Mouse (Mus musculus): Measurements from ENCODE around the gene Lrrc8c. TPM values are rescaled to one million over a fixed set of nuclear protein-coding genes. Genes with fewer than 3 reads are reported as not detected.
A peak's percentile ranks its signal among the peaks of the same experiment; 100 is the strongest.

The Lrrc8c gene
- total RNA-seq, 2 experiments from 2014 or later = 7.9 to 8.4 TPM

DNA sequence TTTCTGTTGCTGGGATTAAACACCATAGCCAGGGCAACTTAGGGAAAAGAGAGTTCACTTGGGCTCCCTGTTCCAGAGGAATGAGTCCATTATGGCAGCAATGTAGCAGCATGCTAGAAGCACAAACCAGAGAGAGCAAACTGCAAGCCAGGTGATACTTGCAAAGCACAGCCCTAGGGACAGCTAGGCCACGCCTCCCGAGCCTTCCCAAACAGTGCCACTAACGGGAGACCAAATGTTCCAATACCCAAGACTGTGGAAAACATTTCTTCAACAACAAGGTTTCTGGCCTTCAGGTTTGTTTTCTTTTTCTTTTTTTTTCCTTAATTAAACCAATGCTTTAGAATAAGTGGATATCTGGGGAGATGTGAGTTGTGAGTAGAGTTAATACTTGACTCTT lies 38.2 kb downstream of the Lrrc8c start:
- DNase-seq = no peak

- DNase-seq = no peak
Measured at GRCm38 (mm10) chr5:105557777-105558240, 38.6 kb downstream of the Lrrc8c start.

- no peak for DNase-seq
Measured at GRCm38 (mm10) chr5:105558517-105558916, 39.3 kb downstream of the Lrrc8c start.

- no peak for DNase-seq
Measured at GRCm38 (mm10) chr5:105561926-105562325, 42.7 kb downstream of the Lrrc8c start.

GRCm38 (mm10) chr5:105564761-105565160 lies 45.6 kb downstream of the Lrrc8c start:
- DNase-seq = no peak

DNA sequence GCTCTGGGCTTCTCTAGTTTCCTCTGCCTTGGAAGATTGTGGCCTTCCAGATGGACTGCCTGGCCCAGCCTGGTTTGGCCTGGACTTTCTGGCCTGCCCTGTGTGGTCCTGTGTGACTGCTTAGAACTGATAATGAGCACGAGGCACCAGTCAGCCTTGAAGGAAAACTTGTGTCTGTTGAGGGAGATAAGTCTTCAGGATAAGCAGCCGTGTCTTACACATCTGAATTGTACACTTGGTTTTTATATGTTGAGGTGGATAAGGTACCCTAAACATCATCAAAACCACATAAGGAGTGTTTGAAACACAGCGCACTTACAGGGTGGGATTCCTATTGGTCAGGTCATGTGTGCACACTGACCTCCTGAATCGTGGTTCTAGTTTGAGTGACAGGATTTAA lies 46.6 kb downstream of the Lrrc8c start:
- no peak for DNase-seq

- no peak for DNase-seq
Measured at GRCm38 (mm10) chr5:105566852-105567412, 47.7 kb downstream of the Lrrc8c start.

GRCm38 (mm10) chr5:105568043-105568747 lies 49.0 kb downstream of the Lrrc8c start:
- DNase-seq = no peak

- DNase-seq = no peak
Measured at GRCm38 (mm10) chr5:105569168-105569567, 50.0 kb downstream of the Lrrc8c start.

GRCm38 (mm10) chr5:105572160-105572692 lies 53.0 kb downstream of the Lrrc8c start:
- DNase-seq = no peak

DNA sequence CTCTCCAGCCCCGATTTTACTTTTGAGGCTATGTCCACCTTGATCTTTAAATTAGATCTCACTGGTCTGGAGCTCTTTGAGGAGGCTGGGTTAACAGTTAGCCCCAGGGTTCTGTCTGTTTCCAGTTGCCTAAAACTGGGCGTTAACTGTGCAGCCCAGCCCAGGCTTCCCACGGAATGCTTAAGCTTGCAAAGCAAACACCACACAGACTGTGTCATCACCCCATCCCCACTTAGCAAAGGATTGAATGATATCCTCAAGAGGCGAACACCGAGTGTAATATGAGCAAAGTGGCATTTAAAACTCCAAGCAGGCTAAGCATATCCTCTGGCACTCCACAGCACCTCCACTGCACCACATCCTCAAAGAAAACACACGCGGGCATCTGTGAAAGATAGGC lies 53.7 kb downstream of the Lrrc8c start:
- no peak for DNase-seq

DNA sequence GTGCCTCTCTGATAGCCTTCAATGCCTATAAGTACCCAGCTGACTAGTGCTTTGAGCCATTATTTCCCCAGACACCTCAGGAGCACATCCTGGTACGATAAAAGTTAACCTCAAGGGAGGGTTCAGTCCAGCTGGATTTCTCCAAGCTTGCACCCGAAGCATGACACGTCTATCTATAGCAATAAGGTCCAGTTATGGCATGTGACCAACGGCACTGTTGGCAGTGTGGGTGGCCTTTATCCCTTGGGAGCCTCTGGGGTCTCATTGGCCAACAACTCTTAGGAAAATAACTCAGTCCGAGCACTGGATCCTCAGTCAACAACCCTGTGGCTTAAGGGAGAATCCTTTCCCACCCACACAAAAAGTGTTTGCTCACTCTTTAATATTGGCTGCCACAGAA lies 55.6 kb downstream of the Lrrc8c start:
- no peak for DNase-seq

DNA sequence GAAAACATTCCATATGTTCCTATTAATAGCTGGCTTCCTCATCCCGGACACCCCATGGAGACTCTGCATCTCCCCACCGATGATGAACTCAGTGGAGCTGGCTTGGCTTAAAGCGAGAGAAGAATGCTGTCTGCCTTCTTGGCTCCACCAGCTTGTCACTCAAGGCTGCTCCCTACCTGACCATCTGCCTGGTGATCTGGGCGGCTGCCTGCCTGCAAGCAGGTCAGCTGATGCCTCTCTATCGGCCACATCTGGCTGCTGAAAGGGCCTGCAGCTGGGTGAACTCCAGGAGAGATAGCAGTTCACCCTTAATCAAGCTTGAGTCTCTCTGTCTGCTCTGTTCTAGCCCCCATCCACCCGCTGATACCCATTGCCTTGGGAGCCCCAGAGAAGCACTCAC lies 56.7 kb downstream of the Lrrc8c start:
- DNase-seq = no peak

- DNase-seq = no peak
Measured at GRCm38 (mm10) chr5:105580909-105581308, 61.7 kb downstream of the Lrrc8c start.

- DNase-seq = no peak
Measured at GRCm38 (mm10) chr5:105585929-105586328, 66.7 kb downstream of the Lrrc8c start.

GRCm38 (mm10) chr5:105586655-105587054 lies 67.5 kb downstream of the Lrrc8c start:
- DNase-seq = peak; percentile 20

DNA sequence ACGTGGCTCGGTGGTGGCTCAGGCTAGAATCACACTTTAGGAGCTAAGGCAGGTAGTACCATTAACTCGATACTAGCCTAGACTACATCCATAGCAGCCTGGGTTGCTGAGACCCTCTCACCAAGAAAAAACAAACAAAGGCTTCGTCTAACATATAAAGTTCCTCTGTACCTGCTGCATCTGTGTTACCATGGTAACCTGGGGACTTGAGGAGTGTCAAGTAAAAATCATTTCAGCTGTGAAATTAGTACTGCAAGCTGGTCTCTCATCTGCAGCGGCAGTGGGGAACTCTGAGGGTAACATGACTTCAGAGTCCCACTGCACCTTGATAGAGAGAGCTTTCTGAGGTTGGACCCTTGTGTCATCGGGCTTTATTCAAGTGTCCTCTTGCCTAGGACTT lies 68.3 kb downstream of the Lrrc8c start:
- no peak for DNase-seq

DNA sequence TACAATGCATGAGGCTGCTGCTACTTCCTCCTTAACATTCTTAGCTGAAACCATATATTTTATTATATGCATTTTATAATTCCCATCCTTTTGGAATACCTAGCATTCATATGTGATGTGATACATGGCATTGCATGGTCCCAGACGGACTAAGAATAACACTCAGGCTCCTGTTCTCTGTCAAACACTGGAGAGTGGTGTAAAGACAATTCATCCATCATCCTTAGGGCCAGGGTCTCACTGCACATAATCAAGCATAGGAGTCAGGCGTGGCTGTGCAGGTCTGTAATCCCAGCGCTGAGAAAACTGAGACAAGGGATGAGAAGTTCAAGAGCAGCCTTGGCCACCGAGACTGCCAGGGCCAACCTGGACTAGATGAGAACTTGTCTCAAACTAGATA lies 69.5 kb downstream of the Lrrc8c start:
- no peak for DNase-seq

GRCm38 (mm10) chr5:105589119-105589518 lies 69.9 kb downstream of the Lrrc8c start:
- no peak for DNase-seq

DNA sequence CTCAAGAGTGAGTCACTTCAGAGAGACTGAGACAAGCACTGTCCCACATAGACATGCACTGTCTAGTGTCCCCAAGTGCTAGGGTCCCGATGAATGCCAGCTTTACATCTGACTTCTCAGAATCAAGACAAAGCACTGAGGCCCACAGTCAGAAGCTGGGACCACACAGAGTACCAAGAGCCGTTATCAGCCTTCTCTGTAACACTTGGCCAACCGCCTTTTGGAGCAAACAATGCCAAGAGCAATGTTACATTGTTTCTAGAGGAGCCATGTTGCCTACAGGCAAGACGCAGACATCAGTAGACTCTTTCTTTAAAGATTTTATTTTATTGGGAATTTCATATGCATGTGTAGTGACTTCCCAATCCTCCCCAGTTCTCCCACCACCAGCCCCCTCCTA lies 73.2 kb downstream of the Lrrc8c start:
- DNase-seq = no peak

GRCm38 (mm10) chr5:105593630-105594029 lies 74.4 kb downstream of the Lrrc8c start:
- DNase-seq = no peak

DNA sequence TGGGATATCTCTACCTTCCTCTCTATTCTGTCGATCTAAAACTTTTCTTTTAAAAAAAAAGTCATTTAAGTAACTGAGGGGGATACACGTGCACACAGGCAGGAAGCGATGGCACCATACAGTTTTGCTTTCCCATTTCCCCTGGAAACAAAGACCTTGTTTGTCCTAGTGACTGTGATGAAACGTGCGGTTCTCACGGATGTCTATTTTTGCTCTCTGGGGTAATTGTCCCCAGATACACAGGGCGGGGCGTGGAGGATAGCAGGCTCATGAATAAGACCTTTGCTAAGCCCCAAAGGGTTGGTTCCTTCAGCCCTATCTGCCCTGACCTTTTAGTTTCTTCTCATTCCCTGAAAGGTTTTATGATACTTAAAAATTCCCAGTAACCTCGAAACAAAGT lies 79.7 kb downstream of the Lrrc8c start:
- DNase-seq = no peak

DNA sequence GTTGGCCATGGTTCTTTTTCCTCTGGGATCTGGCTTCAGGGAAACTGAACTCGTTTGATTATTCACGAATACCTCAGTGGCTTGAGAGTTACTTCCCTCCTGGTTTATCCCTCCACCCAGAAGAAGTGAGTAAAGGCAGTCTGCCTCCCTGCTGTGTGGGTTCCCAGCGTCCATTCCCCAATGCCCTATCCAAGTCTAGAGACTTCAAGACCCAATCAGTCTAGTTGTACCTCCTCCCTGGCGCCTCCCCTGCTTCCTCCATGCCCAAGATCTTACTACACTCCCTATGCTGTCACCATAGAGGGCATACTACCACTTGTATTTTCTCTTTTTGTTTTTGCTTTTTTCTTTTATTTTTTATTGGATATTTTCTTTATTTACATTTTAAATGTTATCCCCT lies 80.1 kb downstream of the Lrrc8c start:
- no peak for DNase-seq

- DNase-seq = no peak
Measured at GRCm38 (mm10) chr5:105600998-105601397, 81.8 kb downstream of the Lrrc8c start.

All from gastrocnemius, postnatal 25 days (tissue).